Mouse (Mus musculus) stomach, postnatal 0 days (tissue): ENCODE data around the gene U90926. TPM values are rescaled to one million over a fixed set of nuclear protein-coding genes. Genes with fewer than 3 reads are reported as not detected.

Experiments used
- ATAC-seq: fragments of 200-750 bp; cut with Nextera tagmentation; 2 replicates; pipeline ENCODE4 v1.8.0; 2017; ENCODE audit not compliant: low FRiP score, low TSS enrichment
- DNase-seq: peaks from one replicate; pipeline ENCODE4 v3.0.0-alpha.2; 2016; ENCODE audit warnings: low spot score
- H3K27ac ChIP-seq: fragments of 300-500 bp; sonication (generic); replicated peaks from 2 replicates; pipeline ENCODE4 v1.5.1; 2014; ENCODE audit warnings: mild to moderate bottlenecking, control low read depth
- H3K27me3 ChIP-seq: fragments of 300-500 bp; sonication (generic); 2 replicates; pipeline ENCODE4 v1.6.1; 2014; ENCODE audit warnings: low read length; ENCODE audit not compliant: control insufficient read depth, insufficient read depth
- H3K36me3 ChIP-seq: fragments of 300-500 bp; sonication (generic); 2 replicates; pipeline ENCODE4 v1.6.1; 2014; ENCODE audit warnings: low read length, mixed read lengths; ENCODE audit not compliant: control insufficient read depth, insufficient read depth
- H3K4me1 ChIP-seq: fragments of 300-500 bp; sonication (generic); replicated peaks from 2 replicates; pipeline ENCODE4 v1.6.1; 2014; ENCODE audit warnings: antibody characterized with exemption; ENCODE audit not compliant: control insufficient read depth, insufficient read depth
- H3K4me2 ChIP-seq: fragments of 300-500 bp; sonication (generic); replicated peaks from 2 replicates; pipeline ENCODE4 v1.6.1; 2014; ENCODE audit warnings: low read depth, mild to moderate bottlenecking, control low read depth, moderate library complexity
- H3K4me3 ChIP-seq: fragments of 300-500 bp; sonication (generic); 2 replicates; pipeline ENCODE4 v1.5.1; 2014; ENCODE audit warnings: low read depth, low read length, control low read depth
- H3K9ac ChIP-seq: fragments of 300-500 bp; sonication (generic); 2 replicates; pipeline ENCODE4 v1.6.1; 2014; ENCODE audit warnings: mild to moderate bottlenecking, low read length, control low read depth, mixed read lengths
- H3K9me3 ChIP-seq: fragments of 300-500 bp; sonication (generic); 2 replicates; pipeline ENCODE4 v1.6.1; 2016; ENCODE audit warnings: low read length; ENCODE audit not compliant: control insufficient read depth
- CTCF ChIP-seq: IDR thresholded peaks from 2 replicates; pipeline ENCODE4 v1.5.1; 2016; ENCODE audit warnings: antibody characterized with exemption, low read depth, mild to moderate bottlenecking, moderate library complexity
- EP300 ChIP-seq: optimal IDR thresholded peaks from 2 replicates; pipeline ENCODE3; 2016; ENCODE audit warnings: antibody characterized with exemption
- WGBS: fragments of 180-500 bp; shearing (Covaris S2); extraction: QIAGEN DNeasy Blood & Tissue Kit; methylation state at CpG from one replicate; pipeline ENCODE4 v1.1.7; 2014; 5-methylcytosine and 5-hydroxymethylcytosine counted together
- polyA plus RNA-seq: library from polyadenylated mRNA; unstranded; fragments of >200 nt; fragmentation: Nextera tagmentation; extraction: Ambion mirVana; gene quantifications from 2 replicates; pipeline ENCODE4 v1.2.1, GENCODE M21; 2015

The U90926 gene
- polyA plus RNA-seq, 1 experiment from 2014 or later, result not detected

DNA sequence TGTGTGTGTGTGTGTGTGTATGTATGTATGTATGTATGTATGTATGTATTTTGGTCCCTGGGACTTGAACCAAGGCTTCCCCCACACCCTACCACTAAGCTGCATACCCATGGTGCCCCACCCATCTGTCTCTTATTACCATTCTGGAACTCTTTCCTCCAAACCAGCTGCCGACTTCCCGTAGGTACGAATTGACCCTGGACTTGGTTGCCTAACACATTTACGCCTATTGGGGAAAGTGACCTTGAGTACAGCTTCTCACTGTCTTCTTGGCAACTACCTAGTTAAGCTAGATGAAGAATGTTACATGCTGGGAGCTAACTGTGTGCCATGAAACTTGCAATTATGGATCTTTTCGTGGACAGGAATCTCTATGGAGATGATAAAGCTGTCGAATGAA, 9.1 kb downstream of the U90926 start:
- Histone ChIP-seq H3K4me1 (no peaks in the 10 kb centered on the region), H3K36me3 (peaks cover 12% of the 10 kb centered on the region), H3K9ac (no peak overlapping the region), H3K27me3 (no peaks in the 10 kb centered on the region), H3K9me3 (no peaks in the 10 kb centered on the region), H3K4me2 (no peak overlapping the region), H3K27ac (no peak overlapping the region), H3K4me3 (no peak overlapping the region)
- DNase-seq, result no peak
- 86% methylated on average over 6 of the region's 6 CpGs for WGBS
- ATAC-seq, result no peak
- TF ChIP-seq EP300 (no peak), CTCF (no peak)

DNA sequence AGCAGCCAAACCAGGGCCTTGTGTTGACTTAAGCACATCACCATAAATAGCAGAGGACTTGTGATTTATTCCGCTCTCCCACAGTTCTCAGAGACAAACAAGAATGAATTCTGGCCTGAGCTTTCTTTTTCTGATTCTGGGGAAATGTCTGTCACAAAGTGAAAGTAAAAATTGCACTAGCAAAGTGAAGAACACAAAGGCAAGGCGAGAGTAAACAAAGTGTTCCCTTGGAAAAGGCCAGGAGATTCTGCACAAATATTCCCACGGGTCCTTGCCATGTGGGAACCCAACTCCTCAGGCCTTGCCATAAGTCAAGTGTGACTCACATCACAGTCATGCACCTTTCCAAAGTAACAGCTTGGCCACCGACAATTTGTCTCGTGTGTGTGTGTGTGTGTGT, 9.5 kb downstream of the U90926 start:
- H3K9ac ChIP-seq, result no peak overlapping the region
- peaks cover 16% of the 10 kb centered on the region for H3K36me3 ChIP-seq
- no peak overlapping the region for H3K4me2 ChIP-seq
- TF ChIP-seq EP300 (no peak), CTCF (no peak)
- H3K9me3 ChIP-seq, result no peaks in the 10 kb centered on the region
- DNase-seq (no peak), ATAC-seq (no peak)
- no peaks in the 10 kb centered on the region for H3K4me1 ChIP-seq
- 66% methylated on average over 5 of the region's 5 CpGs for WGBS
- H3K27ac ChIP-seq, result no peak overlapping the region
- no peak overlapping the region for H3K4me3 ChIP-seq
- H3K27me3 ChIP-seq, result no peaks in the 10 kb centered on the region

DNA sequence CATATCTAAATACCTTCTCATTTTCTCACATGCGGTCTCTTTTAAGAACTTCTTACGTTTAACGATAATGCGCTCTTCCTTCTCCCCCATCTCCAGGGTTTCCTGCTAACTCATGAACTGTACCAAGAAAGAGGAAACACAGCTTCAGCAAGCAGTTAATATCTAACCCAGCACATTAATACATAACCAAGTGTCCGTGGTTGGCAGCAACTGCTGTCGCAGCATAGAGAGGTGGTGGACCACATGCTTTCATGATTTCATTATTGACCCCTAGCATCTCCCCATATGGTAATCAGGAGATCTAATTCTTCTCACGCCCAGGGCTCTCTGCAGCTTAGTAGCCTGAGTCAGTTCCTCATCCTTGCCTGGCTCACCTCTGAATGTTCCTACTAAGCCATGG, 10.0 kb downstream of the U90926 start:
- peaks cover 19% of the 10 kb centered on the region for H3K36me3 ChIP-seq
- 79% methylated on average over 7 of the region's 7 CpGs for WGBS
- DNase-seq, result no peak
- H3K4me2 ChIP-seq, result no peak overlapping the region
- H3K27ac ChIP-seq, result 0 out of 2 replicates have a peak overlapping the region, but pooled peaks have one; percentile 18
- no peak for ATAC-seq
- TF ChIP-seq EP300, result no peak
- TF ChIP-seq CTCF, result no peak
- H3K9ac ChIP-seq, result no peak overlapping the region
- no peaks in the 10 kb centered on the region for H3K4me1 ChIP-seq
- no peaks in the 10 kb centered on the region for H3K27me3 ChIP-seq
- H3K4me3 ChIP-seq, result no peak overlapping the region
- H3K9me3 ChIP-seq, result no peaks in the 10 kb centered on the region

DNA sequence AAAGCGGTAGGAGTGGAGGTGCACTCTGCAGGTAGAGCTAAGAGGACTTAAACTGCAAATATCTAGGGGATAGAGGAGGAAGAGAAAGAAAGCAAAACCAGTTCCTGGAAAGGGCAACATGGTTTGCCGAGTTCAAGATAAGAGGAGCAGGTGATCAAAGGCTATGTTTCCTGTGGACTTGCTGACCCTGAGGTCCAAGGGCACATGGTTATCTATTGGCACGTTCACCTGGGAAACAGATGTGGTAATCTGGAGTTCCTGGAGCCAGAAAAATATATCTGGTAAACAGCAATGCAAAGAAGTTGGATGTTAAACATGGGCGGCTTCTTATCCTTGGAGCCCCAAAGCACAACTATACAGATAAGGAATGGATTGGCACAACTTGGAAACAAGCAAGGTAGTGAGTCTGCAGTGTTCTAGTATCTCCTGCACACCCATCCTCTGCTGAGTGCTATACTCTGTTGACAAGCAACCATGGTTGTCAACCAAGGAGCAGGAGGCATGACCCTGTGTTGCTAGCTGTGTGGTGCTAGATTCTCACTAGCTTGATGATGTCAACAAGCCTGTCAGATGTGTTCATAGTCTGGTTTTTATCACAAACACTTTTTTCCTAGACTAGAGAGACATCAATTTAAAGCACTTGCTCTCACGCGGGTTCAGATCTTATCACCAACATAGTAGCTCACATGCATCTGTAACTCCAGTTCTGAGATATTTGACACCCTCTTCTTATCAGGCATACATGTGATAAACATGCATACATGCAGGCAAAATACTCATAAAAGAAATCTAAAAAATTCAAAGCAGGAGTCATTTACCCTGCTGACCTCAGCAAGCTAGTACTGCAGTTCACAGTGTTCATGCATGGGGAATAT, 10.8 kb downstream of the U90926 start:
- Histone ChIP-seq H3K9me3 (no peaks in the 10 kb centered on the region), H3K4me2 (no peak overlapping the region), H3K36me3 (peaks cover 23% of the 10 kb centered on the region), H3K27me3 (no peaks in the 10 kb centered on the region), H3K9ac (no peak overlapping the region), H3K4me1 (no peaks in the 10 kb centered on the region), H3K4me3 (no peak overlapping the region), H3K27ac (no peak overlapping the region)
- DNase-seq, result peak; percentile 68
- 66% methylated on average over 6 of the region's 6 CpGs for WGBS
- peak; percentile 85 for ATAC-seq
- TF ChIP-seq CTCF (no peak), EP300 (no peak)

DNA sequence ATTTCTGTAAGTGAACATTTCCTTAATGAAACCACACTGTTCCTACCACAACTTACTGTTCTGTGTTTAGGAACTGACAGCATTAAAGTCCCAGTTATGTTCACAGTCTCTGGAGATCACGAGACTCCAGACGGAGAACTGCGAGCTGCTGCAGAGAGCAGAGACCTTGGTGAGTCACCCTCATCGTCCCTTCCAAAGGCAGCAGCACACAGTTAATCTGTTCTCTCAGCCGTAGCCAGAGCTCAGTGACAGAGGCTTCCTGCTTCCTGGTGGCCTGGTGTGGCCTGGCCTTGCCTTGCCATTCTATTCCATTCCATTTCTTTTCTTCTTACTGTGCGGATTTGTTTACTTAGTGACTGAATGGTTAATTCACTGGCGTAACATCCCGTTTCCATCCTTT, 16.9 kb downstream of the U90926 start:
- Histone ChIP-seq H3K36me3 (peaks cover 29% of the 10 kb centered on the region), H3K4me2 (no peak overlapping the region), H3K4me1 (no peaks in the 10 kb centered on the region), H3K9ac (no peak overlapping the region), H3K27ac (no peak overlapping the region), H3K4me3 (no peak overlapping the region), H3K27me3 (no peaks in the 10 kb centered on the region), H3K9me3 (no peaks in the 10 kb centered on the region)
- ATAC-seq, result no peak
- TF ChIP-seq CTCF (no peak), EP300 (no peak)
- no peak for DNase-seq
- WGBS, result 75% methylated on average over 8 of the region's 8 CpGs

DNA sequence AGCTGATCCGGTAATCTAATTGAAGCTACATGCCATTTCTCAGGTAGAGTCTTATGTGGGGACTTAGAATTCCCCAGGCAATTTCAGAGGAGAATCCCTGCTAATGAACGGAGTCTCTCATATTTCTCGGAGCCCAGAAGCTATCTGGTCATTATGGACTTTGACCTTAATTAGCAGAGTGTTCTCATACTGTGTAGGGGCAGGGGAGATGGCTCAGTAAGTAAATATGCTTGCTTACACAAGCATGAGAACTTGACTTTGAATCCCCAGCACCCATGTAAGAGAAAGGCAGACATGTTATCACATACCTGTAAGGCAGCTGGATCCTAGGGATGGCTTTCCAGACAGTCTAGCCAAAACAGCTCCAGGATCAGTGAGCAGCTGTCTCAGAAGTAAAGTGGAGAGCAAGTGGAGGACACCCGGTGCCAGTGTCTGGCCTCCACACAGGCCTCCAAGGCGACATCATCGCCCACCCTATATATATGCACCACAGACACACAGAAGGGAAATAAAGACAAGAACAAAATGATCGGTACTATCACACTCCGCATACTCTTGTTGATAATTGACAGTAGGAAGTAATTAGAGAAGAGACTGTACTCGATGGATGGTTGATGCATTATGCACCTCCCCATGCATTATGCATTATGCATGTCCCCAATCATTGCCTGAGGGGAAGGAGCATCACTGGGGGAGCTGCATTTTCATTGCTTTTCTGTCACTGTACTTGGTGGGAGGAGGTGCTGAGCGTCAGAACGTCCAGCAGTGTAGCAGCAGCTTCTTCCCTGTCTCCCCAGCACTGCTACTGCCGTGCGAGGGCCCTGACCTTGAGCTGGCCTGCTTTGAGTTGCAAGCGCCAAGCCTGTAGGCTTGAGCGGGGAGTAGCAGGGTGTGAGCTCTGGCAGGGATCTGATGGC, 18.1 kb downstream of the U90926 start:
- Histone ChIP-seq H3K4me1 (no peaks in the 10 kb centered on the region), H3K9ac (no peak overlapping the region), H3K9me3 (no peaks in the 10 kb centered on the region), H3K4me2 (no peak overlapping the region), H3K36me3 (peaks cover 34% of the 10 kb centered on the region), H3K27ac (no peak overlapping the region), H3K4me3 (no peak overlapping the region), H3K27me3 (no peaks in the 10 kb centered on the region)
- 87% methylated on average over 15 of the region's 15 CpGs for WGBS
- DNase-seq (no peak), ATAC-seq (no peak)
- TF ChIP-seq CTCF (no peak), EP300 (no peak)
